Mouse (Mus musculus) C2C12 (cell line): ENCODE measurements around the gene Ube2k. TPM values are rescaled to one million over a fixed set of nuclear protein-coding genes. Genes with fewer than 3 reads are reported as not detected.

ENCODE experiments used
- H3K27me3 ChIP-seq: one replicate; pipeline ENCODE4 v1.6.1; 2011; ENCODE audit not compliant: control insufficient read depth, insufficient read depth, insufficient read length
- H3K36me3 ChIP-seq: one replicate; pipeline ENCODE4 v1.6.1; 2011; ENCODE audit not compliant: control insufficient read depth, insufficient read depth
- H3K4me3 ChIP-seq: one replicate; pipeline ENCODE4 v1.5.1; 2011; ENCODE audit warnings: mild to moderate bottlenecking, control low read depth; ENCODE audit not compliant: poor library complexity, insufficient read depth, severe bottlenecking
- H3K79me2 ChIP-seq: one replicate; pipeline ENCODE4 v1.6.1; 2011; ENCODE audit not compliant: control insufficient read depth, insufficient read depth
- H3K79me3 ChIP-seq: one replicate; pipeline ENCODE4 v1.6.1; 2011; ENCODE audit warnings: low read depth, control low read depth
- H3ac ChIP-seq: one replicate; pipeline ENCODE3; 2011; ENCODE audit warnings: low read depth; ENCODE audit not compliant: control insufficient read depth, insufficient read length
- CEBPB ChIP-seq: IDR thresholded peaks from one replicate; pipeline ENCODE4 v1.6.1; 2011; ENCODE audit warnings: low read depth, mild to moderate bottlenecking, control low read depth, moderate library complexity
- CTCF ChIP-seq: IDR thresholded peaks from one replicate; pipeline ENCODE4 v1.5.1; 2011; ENCODE audit not compliant: control insufficient read depth, insufficient read depth, insufficient read length
- FOSL1 ChIP-seq: IDR thresholded peaks from one replicate; pipeline ENCODE4 v1.8.0; 2011; ENCODE audit warnings: mild to moderate bottlenecking, low read length; ENCODE audit not compliant: poor library complexity, insufficient read depth, severe bottlenecking
- MAX ChIP-seq: IDR thresholded peaks from one replicate; pipeline ENCODE4 v1.6.1; 2011; ENCODE audit warnings: mild to moderate bottlenecking, control low read depth
- MYOD1 ChIP-seq: IDR thresholded peaks from one replicate; pipeline ENCODE4 v1.6.1; 2011; ENCODE audit warnings: low read depth; ENCODE audit not compliant: control insufficient read depth, insufficient read length
- MYOG ChIP-seq: IDR thresholded peaks from one replicate; pipeline ENCODE4 v1.6.1; 2011; ENCODE audit not compliant: control insufficient read depth, insufficient read length; ENCODE audit errors: extremely low read depth
- USF1 ChIP-seq: IDR thresholded peaks from one replicate; pipeline ENCODE4 v1.6.1; 2011; ENCODE audit warnings: low read depth, mild to moderate bottlenecking, control low read depth, moderate library complexity
- polyA plus RNA-seq: library from polyadenylated mRNA; unstranded; fragments of >200 nt; fragmentation: generic; extraction: Trizol; gene quantifications from one replicate; pipeline ENCODE4 v1.2.1, GENCODE M21; 2012; ENCODE audit warnings: missing spikeins

Ube2k gene
- polyA plus RNA-seq, 1 experiment, result 98.7 TPM

DNA sequence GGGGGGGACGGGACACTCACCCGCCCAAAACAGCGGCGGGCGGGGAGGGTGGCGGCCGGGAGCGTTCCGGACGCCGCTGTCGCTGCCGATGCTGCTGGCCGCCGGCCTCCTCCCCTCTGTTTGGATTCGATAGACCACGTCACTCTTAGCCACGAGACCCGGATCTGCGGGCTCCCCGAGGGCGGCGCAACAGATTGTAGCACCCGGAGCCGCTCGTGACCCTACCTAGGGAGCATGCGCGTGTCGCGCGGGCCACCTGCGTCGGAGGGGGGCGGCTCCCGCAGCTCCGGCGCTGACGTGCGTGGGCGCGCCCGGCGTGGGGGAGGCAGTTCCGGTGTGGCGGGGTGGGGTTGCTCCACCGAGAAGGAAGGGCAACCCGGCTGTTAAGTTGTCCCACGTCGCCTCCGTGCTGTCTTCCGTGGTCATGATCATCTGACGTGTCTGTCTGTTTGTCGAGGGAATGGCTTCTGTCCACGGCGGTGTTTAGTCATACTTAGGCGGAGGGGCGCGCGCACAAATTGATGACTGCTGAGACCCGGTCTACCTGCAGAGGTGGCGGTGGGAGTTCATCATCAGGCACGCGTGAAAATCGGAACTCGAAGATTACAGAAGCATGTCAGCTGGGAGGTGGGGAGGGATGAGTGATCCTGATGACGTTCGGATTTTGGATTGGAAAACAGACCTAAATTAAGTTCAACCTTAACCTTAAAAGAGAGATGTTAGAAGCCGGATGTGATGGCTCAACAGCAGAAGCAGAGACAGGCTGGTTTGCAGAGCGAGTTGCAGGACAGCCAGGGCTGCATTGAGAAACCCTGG lies 44.1 kb upstream of the Ube2k start, which contains the start of gene Gm43552:
Gene Gm43552, minus strand, starts transcription at position 118 of the 816 bp plus-strand sequence.
- Histone ChIP-seq H3K79me3 (peaks cover 14% of the 10 kb centered on the region), H3K27me3 (no peaks in the 10 kb centered on the region), H3K79me2 (peaks cover 34% of the 10 kb centered on the region), H3ac (peak within 1 kb of the TSS; percentile 76), H3K4me3 (peak within 1 kb of the TSS; percentile 55), H3K36me3 (no peaks in the 10 kb centered on the region)
- TF ChIP-seq USF1 (peak; percentile 34), MYOG (no peak), MAX (peak; percentile 38)

DNA sequence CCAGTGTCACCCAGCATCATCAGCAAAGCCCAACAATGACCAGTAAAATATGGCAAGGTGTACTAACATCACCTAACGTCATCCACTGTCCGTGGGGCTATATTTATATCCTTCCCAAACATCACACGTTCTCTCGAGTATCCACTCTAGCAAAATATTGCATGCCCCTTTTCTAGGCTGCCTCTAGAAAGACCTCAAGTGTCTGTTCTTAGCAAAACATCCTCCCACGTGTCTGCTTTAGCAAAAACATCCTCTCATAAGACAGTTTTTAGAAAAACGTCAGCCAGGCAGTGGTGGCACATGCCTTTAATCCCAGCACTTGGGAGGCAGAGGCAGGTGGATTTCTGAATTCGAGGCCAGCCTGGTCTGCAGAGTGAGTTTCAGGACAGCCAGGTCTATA lies 36.8 kb upstream of the Ube2k start:
- Histone ChIP-seq H3K36me3 (no peaks in the 10 kb centered on the region), H3K79me2 (no peaks in the 10 kb centered on the region), H3K79me3 (no peaks in the 10 kb centered on the region), H3ac (no peak overlapping the region), H3K4me3 (no peak overlapping the region), H3K27me3 (no peaks in the 10 kb centered on the region)
- TF ChIP-seq MAX (no peak), CTCF (no peak), USF1 (no peak), CEBPB (no peak), MYOD1 (no peak), FOSL1 (no peak), MYOG (no peak)

DNA sequence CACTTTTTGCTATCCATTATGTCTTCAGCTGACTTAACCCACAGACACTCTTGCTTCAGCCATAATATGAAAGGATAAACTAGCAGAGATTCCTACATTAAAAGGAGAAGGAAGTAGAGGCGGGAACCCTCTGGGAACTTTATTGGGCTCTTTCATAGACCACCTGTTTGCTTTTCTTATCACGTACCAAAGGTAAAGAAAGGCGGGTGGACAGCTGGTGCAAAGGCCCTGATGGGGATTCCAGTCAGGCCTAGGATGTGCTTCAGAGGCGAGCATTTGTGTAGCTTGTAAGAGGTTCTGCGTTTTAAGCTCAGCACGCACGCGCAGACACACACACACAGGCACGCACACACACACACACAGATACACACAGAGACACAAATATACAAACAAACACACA lies 35.6 kb upstream of the Ube2k start:
- H3K79me2 ChIP-seq, result no peaks in the 10 kb centered on the region

DNA sequence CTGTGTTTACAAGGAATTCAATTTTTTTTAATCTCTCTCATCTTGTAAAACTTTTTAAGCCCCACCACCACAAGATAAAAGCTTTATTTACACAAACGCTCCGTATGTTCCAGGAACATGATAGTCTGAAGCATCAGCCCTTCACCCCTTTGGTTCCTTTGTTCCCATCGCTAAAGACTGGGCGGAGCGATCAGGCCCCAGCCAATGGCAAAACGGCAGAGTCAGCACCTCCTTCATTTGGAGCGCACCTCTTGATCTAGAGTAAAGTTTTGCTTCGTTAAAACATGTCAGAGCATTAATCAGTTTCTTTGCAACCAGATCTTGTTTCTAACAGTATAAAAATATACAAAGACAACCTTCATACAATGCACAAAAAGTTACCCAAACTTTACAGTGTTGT lies 31.2 kb upstream of the Ube2k start:
- TF ChIP-seq USF1 (no peak), MYOD1 (no peak), FOSL1 (no peak), CEBPB (no peak), MAX (no peak), MYOG (no peak), CTCF (no peak)
- Histone ChIP-seq H3K79me3 (no peaks in the 10 kb centered on the region), H3K27me3 (no peaks in the 10 kb centered on the region), H3K4me3 (no peak overlapping the region), H3K79me2 (no peaks in the 10 kb centered on the region), H3ac (no peak overlapping the region), H3K36me3 (no peaks in the 10 kb centered on the region)

More for the DNA sequence above, 35.6 kb upstream of the Ube2k start:
- no peaks in the 10 kb centered on the region for H3K79me3 ChIP-seq
- TF ChIP-seq MYOD1 (no peak), FOSL1 (no peak), USF1 (no peak), CEBPB (no peak), CTCF (no peak), MAX (no peak), MYOG (no peak)
- no peaks in the 10 kb centered on the region for H3K36me3 ChIP-seq
- H3K4me3 ChIP-seq, result no peak overlapping the region
- H3ac ChIP-seq, result no peak overlapping the region
- no peaks in the 10 kb centered on the region for H3K27me3 ChIP-seq

DNA sequence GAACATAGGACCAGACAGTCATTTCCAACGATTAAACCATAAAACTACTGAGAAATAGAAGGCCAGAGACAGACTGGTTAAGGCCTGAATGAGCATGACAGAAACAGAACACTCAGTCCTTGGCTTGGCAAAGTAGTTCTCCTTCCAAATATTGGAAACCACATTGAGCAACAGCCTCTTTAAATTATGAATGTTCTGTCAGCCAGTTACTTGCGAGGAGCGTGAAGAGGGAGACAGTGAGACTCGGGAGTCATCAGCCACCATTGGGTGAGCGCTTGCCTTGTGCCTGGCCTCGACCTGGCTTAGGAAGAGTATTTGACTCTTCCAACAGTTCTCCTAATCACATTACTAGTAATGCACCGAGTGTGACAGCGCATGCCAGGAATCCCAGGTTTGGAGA lies 28.6 kb upstream of the Ube2k start:
- Histone ChIP-seq H3ac (no peak overlapping the region), H3K36me3 (no peaks in the 10 kb centered on the region), H3K79me3 (no peaks in the 10 kb centered on the region), H3K4me3 (no peak overlapping the region), H3K27me3 (no peaks in the 10 kb centered on the region), H3K79me2 (no peaks in the 10 kb centered on the region)
- no peak for TF ChIP-seq MYOG
- TF ChIP-seq MYOD1, result no peak
- TF ChIP-seq FOSL1, result no peak
- TF ChIP-seq CTCF, result no peak
- no peak for TF ChIP-seq MAX
- no peak for TF ChIP-seq USF1
- TF ChIP-seq CEBPB, result no peak

DNA sequence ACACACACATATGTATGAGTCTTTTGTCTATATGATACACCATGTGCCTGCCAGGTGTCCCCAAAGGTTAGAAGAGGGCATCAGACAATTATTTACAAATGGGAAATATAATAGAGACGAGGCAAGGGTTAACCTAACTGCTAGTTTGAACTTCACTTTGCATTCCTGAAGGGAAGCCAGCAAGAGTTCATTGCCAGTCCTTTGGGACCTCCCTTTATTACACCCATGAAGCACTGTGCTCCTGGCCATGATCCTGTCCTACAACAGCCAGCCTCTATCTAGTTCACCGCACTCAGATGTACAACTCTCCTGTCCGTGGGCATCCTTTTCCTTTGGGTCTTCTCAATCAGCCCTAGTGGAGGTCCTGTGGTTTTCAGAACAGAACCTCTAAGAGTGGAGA lies 23.5 kb upstream of the Ube2k start:
- Histone ChIP-seq H3K79me2 (no peaks in the 10 kb centered on the region), H3K4me3 (no peak overlapping the region), H3K36me3 (no peaks in the 10 kb centered on the region), H3ac (no peak overlapping the region), H3K27me3 (no peaks in the 10 kb centered on the region), H3K79me3 (no peaks in the 10 kb centered on the region)
- TF ChIP-seq MAX (no peak), MYOD1 (no peak), FOSL1 (no peak), USF1 (no peak), MYOG (no peak)
